Mouse (Mus musculus) retina, embryonic 14.5 days (tissue): Measurements from ENCODE around the gene Mlf2.
"Not testable (repeated sequence)": the region's sequence is repeated elsewhere in the genome, so short reads cannot be mapped to it uniquely, and the experiment has no call there.

Source experiments
- DNase-seq: peaks from one replicate; pipeline ENCODE4 v3.0.0-alpha.2; 2015; ENCODE audit warnings: low spot score

Gene Mlf2

DNA sequence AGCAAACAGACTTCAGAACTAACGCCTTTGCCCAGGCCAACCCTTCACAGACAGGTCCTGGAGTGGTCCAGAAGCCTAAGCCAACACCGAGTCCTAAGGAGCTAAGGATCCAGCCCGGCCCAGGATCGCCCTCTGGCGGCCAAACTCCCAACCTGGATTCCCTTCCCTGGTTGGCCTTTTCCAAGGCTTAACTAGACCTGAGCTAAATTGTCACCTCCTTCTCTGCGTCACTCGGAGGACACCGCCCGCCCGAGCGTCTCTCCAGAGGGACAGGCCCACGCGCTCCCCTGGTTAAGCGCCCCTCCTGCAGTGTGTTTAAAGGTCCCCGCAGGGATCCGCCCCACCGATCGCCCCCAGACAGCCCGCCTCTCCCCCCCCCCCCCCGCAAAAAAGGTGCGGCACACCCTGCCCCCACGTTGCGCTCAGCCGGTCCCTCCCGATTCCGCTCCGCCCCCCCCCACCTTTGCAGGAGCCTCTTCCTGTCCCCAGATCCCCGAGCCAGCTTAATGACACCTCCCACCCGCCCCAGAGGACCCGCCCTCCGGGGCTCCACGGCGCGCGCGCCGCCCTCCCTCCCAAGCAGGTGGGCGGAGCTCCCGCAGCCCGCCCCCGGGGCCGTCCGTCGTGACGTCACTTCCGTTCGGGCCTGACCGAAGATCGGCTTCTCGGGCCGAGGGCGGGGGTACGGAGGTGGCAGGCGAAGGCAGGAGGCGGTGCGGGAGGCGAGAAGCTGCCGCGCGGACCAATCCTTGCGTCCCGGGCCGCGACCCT is at the start of gene Mlf2:
Gene Mlf2, plus strand, starts transcription at position 633 of the 771 bp plus-strand sequence.
- DNase-seq: peak; percentile 100

DNA sequence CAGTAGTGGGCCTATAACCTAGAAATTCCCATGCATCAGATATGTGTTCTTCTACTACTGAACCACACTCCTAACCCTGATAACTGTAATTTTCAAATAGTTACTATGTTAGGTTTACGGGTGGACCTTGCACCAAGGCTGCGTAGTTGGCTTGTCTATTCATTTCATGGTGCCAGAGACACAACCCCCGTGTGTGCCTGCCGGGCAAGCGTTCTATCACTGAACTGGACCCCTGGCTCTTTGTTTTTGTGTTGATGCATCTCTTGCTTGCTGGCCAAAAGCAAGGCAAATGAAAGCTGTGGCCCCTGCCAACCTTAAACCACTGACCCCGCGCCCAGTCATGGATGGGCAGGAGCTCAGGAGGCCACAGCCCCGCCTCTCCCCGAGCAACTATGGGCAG is 49.4 kb upstream of the Mlf2 start:
- DNase-seq: no peak

DNA sequence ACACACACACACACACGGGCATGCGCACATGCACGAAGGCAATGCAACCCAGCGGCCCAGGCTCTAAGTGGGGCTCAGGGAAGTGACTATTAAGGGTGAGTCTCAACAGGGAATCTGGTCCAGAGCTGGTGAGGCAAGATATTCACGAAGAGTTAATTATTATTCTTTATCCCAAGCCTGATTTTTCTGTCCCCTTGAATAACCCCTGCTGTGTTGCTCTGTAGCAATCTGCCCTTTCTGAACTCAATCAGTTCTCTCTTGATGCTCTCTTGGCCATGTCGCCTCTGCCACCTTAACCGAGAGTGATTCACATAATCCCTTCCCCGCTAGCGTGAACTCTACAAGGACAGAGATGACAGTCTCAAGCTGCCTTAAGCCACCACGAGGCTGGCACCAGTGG is 47.8 kb upstream of the Mlf2 start:
- peak; percentile 20 for DNase-seq

DNA sequence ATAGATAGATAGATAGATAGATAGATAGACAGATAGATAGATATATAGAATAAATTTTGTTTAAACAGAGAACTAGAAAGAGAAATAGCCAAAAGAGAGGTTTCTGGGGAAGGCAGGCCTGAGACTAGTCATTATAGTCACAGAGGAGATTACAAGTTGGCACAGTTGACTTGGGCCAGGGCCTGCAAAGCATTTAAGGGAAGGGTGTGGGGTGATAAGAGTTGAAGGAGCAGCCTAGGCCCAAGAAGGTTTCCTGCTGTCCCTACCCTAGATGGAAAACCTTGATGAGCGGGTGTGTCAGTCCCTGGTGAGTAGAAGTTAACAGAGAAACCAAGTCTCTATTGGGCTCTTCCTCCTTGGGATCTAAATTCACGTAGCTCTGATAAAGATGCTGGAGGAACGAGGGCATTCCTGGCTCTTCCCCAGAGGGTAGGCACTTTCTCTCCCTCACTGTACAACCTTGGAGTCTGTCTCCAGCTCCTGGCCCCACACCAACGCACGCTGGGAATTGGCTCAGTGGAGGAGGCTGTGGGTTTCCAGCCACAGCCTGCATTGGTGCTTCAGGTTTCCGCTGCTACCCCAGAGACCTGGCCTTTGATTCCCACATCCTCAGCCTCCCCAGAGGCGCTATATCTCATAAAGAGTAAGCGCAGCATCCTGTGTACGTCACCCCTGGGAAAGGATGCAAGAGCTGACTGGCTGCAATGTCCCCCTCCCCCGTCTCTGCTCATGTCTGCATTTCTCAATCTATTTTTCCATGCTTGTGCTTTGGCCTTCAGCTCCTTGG is 46.3 kb upstream of the Mlf2 start:
- DNase-seq: no peak

DNA sequence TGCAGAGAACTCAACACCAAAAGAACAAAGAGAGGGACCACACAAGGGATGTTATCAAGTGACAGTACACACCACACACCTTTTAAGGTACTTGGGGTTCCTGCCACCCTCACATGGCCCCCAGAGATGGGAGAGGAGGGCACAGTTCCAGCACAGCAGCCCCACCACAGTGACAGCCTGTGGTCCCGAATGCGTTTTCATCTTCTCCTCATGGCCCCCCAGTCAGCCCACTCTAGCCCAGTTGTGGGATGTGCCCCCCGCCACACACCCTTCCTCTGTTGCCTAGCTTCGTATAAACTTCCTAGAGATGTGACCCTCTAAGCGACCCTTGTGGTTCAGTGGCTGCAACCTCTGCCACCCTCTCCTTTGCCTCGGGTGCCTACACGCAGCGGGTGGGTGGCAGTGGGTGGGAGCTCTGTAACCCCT is 45.2 kb upstream of the Mlf2 start:
- no peak for DNase-seq

DNA sequence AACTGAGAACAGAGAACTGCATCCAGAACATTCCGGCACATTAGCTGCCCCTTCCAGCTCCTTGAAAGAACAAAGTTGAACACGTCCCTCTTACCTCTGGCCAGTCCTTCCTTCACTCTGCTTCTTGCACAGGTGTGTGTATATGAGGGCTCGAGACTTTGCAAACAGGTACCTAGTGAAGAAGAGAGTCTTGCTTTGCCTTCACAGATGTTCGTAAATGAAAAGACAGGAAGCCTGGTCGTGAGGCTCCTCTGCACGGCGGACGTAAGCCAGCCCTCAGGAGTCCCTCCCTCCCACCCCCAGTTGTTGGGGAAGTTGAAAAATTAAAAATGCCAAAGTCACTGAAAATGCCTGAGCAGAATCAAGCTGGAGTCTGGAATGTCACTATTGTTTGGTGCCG is 43.2 kb upstream of the Mlf2 start, which contains the start of gene Cd4:
Gene Cd4, minus strand, starts transcription at position 236 of the 400 bp plus-strand sequence.
- DNase-seq: no peak

DNA sequence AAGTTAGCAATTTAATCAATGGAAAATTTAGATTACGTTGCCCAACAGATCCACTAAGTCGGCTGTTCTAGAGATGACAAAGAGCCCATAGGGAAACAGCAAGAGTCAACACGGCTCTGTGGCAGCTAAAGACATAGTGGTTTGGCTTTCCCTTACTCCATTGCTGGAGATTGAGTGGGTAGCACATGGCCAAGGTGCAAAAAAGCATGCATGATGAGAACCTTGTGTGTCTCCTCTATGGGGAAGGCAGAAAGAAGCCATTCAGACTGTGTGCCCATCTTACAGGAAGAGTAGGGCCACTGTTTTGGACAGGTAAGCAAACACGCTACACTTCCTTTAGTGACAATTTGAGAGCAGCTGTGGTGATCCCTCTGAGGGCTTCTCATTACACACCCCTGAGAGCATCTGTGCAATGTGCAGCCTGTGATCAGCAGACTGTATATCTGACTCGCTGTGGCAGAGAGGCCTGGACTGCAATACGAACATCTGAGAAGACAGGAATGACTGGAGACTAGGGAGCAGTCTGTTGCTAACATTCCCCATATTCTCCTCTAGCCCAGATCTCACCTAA is 42.5 kb upstream of the Mlf2 start:
- no peak for DNase-seq

DNA sequence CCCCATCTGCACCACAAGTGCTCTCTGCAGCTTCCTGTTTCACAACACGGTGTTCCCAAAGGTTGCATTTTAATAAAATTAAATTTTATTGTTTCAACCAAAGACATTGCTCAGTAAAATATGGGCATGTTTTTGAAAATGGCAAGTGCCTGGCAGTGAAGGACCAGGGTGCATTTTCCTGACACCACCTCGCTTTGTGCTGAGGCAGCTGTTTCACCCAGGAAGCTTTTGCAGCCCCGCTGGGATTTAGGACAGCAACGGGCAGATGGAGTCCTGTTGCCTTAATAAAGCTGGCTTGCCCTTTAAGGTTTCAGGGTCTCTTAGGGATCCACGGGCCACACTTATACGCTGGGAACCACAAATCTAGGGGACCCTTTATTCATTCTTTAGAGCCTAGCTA is 40.2 kb upstream of the Mlf2 start:
- no peak for DNase-seq

DNA sequence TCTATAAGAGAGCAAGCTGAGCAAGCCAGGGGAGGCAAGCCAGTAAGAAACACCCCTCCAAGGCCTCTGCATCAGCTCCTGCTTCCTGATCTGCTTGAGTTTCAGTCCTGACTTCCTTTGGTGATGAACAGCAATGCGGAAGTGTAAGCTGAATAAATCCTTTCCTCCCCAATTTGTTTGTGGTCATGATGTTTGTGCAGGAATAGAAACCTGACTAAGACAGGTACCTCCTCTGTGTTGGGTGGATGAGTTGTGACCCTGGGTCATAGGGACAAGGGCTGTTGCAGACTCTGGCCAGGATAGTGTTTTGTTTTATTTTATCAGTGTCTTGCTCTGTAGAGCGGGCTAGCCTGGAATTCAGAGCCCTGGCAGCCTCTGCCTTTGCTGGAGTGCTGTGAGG is 37.1 kb upstream of the Mlf2 start:
- not testable (repeated sequence) for DNase-seq

DNA sequence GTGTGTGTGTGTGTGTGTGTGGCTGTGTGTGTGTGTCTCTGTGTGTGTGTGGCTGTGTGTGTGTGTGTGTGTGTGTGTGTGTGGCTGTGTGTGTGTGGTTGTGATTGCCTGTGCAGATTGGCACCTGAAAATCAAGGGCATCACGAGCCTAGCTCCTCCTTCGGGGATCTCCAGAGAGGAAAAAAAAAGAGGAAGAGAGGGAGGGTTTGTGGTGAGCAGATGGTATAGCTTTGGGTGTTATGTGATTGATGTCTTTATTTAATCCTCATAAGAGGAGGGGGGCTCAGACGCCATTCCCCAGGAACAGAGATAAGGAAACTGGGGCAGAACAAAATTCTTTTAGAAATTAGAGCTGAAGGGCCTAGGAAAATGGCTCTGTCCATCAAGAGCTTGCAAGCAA is 32.8 kb upstream of the Mlf2 start:
- DNase-seq: no peak

DNA sequence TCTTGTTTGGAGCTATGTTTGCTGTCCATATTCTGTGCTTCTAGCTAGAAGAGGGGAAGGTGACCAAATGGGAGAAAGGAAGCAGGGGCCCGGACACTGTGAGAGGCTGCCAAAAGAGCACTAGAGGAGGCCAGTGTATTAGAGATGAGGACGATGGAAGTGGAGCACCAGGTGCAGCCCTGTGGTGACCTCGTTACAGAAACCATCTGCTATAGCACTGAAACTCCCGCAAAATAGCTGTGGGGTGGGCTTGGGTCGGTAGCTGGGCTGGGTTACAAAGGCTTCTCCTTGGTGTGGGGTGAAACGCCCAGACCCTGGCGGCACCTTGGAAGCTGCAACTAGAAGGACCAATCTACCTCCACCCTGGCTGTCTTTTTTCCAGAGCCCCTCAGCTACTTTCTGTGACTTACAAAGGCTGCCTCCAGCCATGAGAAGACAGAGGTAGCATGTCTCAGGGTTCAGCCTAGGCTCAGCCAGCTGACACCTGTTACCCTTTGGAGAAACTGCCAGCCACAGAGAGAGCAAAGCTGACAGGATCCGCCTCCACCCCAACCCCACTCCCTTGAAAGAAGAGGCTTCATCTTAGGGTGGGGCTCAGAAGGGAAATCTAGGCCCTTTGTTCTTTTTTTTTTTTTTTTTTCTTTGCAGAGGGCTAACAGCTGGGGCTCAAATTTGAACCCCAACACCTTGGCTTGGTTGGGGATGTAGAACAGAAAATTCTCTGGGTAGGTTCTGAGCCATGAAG is 31.0 kb upstream of the Mlf2 start:
- peak; percentile 45 for DNase-seq

DNA sequence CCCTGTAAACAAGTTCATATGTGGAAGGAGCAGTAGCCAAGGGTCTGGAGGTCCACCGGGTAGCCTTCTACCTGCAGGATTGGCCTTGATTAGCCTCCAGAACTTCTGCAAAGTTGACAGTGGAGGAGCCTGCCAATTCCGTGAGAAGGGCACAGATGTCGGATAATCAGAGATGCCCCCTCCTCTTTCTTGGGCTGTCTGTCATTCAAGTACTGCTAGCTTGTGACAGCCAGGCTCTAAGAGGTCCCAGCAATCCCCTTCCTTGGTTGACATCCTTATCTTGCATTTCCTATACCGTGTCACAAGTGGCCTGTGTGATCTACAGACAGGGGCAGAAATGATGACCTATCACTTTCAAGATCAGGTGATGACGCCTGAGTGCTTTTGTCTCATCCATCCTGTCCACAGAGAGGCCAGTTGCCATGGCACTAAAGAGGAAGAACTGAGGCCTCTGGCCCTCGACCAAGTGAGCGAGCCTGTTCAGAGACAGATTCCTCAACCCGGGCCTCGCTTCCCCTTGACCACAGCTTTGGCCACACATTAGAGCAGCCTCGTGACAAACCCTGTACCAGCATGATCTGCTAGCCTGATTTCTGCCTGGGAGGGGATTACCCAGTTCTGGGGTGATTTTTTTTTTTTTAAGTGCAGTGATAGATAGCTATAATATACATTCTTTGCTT is 30.2 kb upstream of the Mlf2 start:
- no peak for DNase-seq

DNA sequence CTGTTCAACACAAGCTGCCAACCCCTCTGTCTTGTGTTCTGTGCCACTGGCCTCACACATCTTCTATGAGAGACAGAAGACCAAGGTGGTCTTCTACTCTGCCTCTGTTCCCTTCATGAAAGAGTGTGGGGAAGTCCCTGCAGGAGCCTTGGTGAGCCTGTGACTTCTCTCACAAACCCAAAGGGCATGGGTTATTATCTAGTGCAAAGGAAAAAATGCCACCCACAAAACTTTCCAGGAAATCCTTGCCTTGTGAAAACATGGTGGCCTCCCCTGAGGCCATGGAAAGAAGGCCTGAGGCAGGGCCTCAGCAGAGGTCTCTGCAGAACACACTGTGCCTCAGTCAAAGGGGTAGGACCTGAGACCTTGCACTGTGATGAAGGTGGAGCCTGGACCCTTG is 29.3 kb upstream of the Mlf2 start:
- DNase-seq: no peak

DNA sequence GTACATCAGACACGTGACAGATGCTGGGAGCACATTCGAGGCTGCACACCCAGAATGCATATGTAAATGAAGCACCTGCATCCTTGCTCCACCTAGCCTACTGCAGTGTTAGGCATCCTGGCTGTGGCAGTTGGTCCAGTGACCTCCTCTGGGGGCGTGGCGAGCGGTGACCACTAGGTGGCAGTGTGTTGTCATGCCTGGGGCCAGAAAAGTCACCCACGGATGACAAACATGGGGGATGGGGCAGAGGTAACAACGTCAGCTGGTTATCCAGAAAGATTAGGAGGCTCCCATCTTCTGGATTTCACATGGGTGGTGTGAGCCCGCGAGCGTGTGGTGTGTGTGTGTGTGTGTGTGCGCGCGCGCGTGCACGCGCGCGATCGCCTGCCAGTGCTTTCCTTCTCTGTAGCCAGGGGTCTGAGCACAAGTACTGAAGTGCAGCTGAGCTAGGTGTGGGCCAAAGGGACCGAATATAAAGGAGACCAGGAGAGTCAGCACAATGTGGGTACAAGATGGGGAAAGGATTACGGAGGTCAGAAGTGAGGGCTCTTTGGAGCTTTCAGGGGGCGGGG is 27.5 kb upstream of the Mlf2 start:
- DNase-seq: peak; percentile 97

DNA sequence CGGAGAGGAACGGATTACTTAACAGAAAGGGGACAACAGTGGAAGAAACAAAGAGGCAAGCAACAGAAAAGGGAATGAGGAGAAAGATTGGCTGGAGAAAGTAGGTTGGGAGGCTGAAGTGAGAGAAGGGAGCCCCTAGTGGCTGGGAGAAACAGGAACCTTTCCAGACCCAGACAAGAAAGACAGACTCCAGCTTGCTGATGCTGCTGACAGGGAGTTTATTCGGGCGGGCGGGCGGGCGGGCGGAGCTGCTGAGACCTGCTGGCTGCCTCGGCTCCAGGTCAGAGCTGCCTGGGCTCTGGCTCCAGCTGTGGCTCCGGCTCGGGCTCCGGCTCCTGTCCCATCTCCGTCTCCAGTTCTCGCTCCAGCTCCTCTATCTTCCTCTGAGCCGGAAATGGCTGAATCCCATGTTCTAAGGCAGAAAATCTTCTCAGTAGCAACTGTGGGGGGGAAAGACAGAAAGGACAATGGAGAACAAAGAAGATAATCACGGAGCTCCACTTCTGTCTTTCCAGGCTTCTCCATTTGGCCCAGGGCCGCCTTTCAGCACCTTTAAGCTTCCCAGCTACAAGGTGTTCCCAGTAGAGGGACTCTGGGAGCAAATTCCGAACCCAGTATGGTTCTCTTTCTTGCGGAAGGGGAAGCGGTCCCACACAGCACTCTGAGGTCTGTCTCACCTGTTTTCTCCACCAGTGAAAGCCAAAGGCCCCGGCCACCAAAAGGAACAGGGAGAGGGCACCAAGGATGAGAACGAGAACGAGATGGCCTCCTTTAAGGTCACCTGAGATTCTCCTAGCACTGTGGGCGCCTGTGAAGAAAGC is 26.8 kb upstream of the Mlf2 start:
- peak; percentile 87 for DNase-seq

DNA sequence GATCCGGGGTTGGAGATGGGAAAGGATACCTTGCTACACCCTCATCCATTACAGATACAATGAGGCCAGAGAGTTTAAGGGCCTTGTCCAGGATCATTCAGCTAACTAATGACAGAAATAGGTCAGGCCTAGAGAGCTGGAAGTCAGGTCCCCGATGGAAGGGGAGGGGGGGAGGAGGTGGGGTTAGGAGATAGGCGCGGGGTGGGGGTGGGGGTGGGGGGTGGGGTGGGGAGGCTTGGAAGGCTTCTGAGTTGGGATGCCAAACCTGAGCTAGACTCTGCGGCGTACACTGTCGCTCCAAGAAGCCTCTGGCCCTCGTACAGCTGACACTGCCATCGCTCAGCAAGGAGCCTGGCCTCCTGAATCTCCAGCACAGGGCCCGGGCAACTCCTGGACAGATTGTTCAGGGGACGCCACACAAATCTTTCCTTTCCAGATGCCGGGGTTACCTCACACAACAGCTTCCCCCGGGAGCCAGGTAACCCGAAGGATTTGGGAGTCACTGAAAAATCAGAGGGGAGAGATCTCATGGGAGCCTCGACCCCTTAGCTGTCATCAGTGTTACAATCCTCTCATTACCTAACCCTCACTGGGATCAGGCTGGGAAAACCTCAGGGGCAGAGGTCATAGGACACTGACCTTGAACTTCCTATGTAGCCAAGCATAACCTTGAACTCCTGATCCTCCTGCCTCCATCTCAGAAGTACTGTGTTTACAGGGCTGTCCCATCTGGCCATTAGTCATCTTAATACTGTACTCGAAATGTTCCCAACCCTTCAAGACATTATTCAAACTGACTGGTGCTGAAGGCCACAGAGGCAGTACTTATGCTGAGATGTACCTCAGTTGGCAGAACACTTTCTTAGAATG is 26.0 kb upstream of the Mlf2 start:
- DNase-seq: peak; percentile 60

DNA sequence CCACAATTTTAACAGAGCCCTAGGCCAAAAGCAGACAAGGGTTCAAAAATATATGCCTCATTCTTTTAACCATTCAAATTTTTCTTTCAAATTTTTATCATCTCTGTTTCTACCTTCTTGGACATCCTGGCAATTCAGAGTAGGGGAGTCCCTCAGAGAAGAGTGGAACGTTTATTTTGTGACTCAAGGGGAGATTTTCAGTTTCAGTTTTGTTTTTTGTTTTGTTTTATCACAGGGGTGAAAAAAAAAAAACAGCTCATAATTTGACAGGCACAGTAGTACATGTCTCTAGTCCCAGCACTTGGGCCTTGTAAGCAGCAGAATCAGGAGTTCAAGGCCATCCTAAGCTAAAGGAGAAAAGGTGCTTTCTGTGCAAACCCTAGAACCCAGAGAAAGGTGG is 23.4 kb upstream of the Mlf2 start:
- DNase-seq: no peak

DNA sequence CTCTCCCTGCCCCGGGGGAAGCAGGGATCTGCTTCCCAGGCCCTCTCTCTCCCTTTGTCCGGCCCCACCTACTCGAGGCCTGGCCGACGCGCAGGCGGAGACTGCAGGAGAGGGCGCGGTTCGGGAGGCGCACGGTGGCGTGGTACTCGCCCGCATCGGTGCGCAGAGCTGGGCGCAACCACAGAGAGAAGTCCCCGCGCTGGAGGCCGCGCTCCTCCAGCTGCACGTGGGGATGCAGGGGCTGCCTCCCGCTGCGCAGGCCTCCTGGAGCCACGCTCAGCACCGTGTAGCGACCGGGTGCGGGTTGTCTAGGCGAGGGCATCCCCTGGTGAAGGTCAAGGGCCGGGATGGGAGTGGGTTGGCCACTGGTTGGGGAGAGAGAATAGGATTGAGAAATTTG is 21.2 kb upstream of the Mlf2 start:
- DNase-seq: peak; percentile 41

DNA sequence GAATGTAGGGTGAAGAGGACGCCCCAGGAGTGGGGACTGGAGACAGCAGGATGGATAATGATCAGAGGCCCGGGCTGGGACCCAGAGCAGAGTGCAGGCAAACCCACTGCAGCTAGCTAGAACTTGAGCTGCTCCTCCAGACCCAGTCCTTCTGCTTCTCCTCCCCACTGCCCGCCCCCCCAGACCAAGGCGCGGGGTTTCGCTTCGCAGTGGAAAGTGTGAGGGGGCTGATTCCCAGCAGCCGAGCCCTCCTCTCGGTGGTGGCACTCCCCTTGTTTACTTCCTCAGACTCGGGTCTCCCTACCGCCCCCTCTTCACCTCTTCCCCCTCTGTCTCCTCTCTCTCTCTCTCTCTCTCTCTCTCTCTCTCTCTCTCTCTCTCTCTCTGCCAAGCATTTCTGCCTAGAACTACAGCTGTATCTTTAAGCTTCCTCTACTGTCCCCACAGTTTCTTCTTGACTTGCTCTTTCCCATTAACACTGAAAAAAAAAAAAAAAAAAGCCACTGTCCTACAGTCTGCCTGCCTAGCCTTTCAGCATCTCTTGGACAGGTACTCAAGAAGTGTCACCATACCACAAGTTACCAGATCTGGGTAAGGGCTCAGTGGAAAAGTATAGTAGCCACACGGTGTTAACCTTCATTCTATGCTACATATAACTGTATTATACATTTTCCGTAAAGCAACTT is 19.5 kb upstream of the Mlf2 start, which contains the start of gene Lag3:
Gene Lag3, minus strand, starts transcription at position 173 of the 686 bp plus-strand sequence.
- no peak for DNase-seq
